Mouse (Mus musculus): ENCODE results near the gene AU040320. TPM values are rescaled to one million over a fixed set of nuclear protein-coding genes. Genes with fewer than 3 reads are reported as not detected.

Gene AU040320
- polyA plus RNA-seq, 1 experiment from 2014 or later: 37.0 TPM

DNA sequence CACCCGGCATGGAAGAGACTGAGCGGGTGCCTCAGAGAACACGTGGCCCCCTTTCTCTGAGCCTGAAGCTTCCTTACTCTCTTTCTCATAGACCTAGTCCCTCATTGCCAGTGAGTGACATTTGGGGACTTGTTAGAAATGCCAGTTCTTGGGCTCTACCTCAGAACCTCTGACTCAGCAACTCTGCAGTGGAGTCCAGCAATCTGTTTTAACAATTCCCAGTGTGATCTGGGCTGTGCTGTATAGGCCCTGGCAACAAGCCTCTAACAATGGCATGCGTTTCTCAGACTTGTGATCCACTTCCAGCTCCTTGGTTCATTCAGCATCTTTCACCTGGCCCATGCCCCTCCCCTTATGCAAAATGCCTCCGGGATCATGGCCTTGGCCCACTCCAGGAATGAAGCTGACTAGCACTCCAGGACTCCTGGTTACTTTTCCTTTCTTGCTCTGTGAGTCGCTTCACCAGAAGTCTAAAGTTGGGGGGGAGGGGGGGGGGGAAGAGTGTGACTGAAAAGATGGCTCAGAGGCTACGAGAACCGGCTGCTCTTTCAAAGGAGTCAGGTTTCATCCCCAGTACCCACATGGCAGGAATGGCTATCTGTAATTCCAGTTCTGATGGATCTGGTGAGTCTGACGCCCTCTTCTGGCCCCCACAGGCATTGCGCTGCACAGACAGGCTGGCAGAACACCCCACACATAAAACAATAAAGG is 13.2 kb upstream of the AU040320 start:
- ATAC-seq: no peak
- Histone ChIP-seq H3K4me1 (replicated peaks) (peaks cover 27% of the 10 kb centered on the region), H3K9me3 (no peaks in the 10 kb centered on the region), H3K36me3 (peaks cover 18% of the 10 kb centered on the region), H3K9ac (replicated peaks) (no peak overlapping the region), H3K27ac (no peak overlapping the region), H3K4me3 (replicated peaks) (no peak overlapping the region), H3K4me2 (replicated peaks) (no peak overlapping the region), H3K27me3 (peaks cover 96% of the 10 kb centered on the region)
- 15% methylated on average over 10 of the region's 10 CpGs for WGBS

DNA sequence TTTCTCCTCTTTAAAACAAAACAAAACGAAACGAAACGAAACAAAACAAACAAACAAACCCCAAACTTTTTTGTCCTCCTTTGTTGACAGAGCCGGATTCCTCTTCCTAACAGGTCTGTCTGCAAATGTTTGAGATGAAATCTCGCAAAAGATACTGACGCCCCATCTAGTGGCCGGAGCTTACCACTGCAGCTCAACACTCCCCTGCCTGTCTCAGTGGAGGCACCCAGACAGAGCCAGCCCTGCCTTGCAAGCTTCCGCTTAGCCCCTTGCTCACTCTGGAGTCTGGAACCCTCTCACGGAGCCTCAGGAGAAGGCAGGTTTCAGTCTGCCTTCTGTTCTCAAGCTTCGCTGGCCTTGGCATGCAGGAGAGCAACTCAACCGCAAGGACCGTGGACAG is 11.9 kb upstream of the AU040320 start:
- peak; percentile 41; the same call in 1 of the 2 replicates for ATAC-seq
- no peak overlapping the region for H3K9ac ChIP-seq (replicated peaks)
- H3K4me3 ChIP-seq (replicated peaks): no peak overlapping the region
- H3K27me3 ChIP-seq: peaks cover 85% of the 10 kb centered on the region
- H3K4me1 ChIP-seq (replicated peaks): peaks cover 18% of the 10 kb centered on the region
- H3K4me2 ChIP-seq (replicated peaks): no peak overlapping the region; the same call in 1 of the 2 replicates
- no peaks in the 10 kb centered on the region for H3K9me3 ChIP-seq
- H3K27ac ChIP-seq: no peak overlapping the region
- peaks cover 32% of the 10 kb centered on the region for H3K36me3 ChIP-seq
- WGBS: 6% methylated on average over 12 of the region's 12 CpGs

DNA sequence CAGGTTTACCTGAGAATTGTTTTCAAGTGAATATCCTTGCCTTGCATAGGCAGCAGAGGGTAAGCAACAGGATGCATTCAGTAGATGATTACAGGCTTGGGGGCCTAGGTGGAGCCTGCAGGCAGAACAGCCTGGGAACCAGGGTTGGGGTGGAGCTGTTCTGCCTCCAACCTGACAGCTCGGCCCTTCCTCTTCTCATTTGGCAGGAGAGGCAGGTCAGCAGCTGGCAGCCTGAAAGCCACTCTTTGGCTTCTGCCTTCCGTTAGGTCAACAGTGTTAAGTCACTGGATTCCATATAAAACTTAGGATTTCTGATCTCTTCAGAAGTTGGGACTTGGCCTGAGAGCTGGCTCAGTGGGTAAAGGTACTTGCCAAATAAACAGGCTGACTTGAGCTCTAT is 10.4 kb upstream of the AU040320 start:
- no peak overlapping the region for H3K4me3 ChIP-seq (replicated peaks)
- 53% methylated on average over 2 of the region's 2 CpGs for WGBS
- no peak for ATAC-seq
- H3K9ac ChIP-seq (replicated peaks): no peak overlapping the region
- H3K4me1 ChIP-seq (replicated peaks): peaks cover 18% of the 10 kb centered on the region
- no peaks in the 10 kb centered on the region for H3K9me3 ChIP-seq
- peaks cover 70% of the 10 kb centered on the region for H3K27me3 ChIP-seq
- no peak overlapping the region for H3K4me2 ChIP-seq (replicated peaks)
- H3K36me3 ChIP-seq: peaks cover 45% of the 10 kb centered on the region
- H3K27ac ChIP-seq: no peak overlapping the region

DNA sequence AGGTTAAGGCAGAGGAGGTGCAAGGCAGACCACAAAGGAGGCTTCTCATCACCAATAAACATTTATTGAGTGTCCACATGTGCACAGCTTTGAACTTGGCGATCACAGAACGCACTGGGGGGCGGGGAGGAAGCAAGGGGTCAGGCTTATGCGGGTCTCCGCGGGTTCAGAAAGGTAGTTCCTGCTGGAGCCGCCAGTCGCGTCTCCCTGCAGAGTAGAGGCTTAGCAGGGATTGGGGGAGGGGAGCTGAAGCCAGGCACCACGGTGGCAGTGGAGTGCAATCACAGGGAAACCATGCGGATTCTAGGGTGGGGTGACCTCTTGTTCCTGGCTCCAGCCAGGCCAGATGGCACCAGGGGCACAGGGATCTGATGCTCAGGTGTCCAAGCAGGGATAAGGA is 9.6 kb upstream of the AU040320 start:
- no peak for ATAC-seq
- Histone ChIP-seq H3K4me3 (replicated peaks) (no peak overlapping the region), H3K9me3 (no peaks in the 10 kb centered on the region), H3K27ac (no peak overlapping the region), H3K36me3 (peaks cover 52% of the 10 kb centered on the region), H3K4me2 (replicated peaks) (no peak overlapping the region), H3K27me3 (peaks cover 62% of the 10 kb centered on the region), H3K9ac (replicated peaks) (no peak overlapping the region), H3K4me1 (replicated peaks) (peaks cover 23% of the 10 kb centered on the region)
- 8% methylated on average over 11 of the region's 11 CpGs for WGBS

DNA sequence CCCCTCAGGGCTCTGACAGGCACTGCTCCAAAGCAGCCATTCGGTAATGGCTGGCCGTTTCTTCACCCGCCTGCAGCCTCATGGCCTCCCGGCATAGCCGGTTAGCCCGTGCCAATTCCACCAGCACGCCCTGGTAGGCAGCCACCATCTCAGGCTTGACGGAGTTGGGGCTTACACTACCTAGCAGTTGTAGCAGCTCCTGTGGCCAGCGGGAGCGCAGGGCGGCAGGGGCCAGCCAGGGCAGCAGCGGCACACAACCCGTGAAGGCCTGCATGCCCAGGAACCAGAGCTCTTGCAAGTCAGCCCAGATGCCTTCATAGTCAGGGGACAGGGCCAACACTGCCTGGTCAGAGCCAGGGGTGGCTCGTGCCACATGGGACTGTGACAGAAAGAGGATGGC is 8.5 kb upstream of the AU040320 start:
- H3K4me1 ChIP-seq (replicated peaks): peaks cover 34% of the 10 kb centered on the region

DNA sequence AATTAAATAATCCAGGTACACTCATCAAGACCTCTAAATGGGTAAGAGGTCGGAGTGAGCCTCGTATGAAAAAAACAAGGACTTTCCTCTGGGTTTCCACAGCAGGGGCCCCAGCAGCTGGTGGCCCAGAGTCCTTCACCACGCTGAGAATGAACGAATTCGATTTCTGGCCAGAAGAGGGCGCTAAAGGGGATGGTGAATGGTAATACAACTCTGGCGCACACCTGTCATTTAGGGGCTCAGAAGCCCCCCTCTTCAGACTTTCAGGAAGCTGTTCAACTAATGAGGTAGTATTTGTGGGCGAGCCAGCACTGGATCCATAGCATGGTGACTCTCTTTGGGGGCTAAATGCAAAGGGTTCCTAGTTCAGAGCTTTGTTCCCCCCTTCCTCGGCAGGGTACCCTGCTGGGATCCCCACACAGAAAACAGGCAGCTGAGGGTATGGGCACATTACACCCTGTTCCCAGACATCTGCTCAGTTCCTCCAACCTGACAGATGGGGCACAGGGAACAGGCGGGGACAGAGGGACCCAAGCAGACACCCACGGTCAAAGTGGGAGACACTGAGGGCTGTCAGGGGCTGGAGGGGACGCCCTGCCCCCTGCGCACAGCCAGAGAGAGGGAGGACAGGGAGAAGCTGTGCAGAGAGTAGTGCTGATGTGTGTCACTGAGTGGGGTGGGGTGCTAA is 7.7 kb upstream of the AU040320 start:
- ATAC-seq: 0 out of 2 replicates have a peak, but pooled peaks have one; percentile 18
- Histone ChIP-seq H3K27me3 (peaks cover 43% of the 10 kb centered on the region), H3K4me2 (replicated peaks) (no peak overlapping the region), H3K4me1 (replicated peaks) (peaks cover 42% of the 10 kb centered on the region), H3K4me3 (replicated peaks) (no peak overlapping the region), H3K9ac (replicated peaks) (no peak overlapping the region), H3K36me3 (peaks cover 70% of the 10 kb centered on the region), H3K27ac (no peak overlapping the region), H3K9me3 (no peaks in the 10 kb centered on the region)
- 39% methylated on average over 13 of the region's 13 CpGs for WGBS

More for the DNA sequence above, 8.5 kb upstream of the AU040320 start:
- no peak overlapping the region for H3K4me2 ChIP-seq (replicated peaks)
- 0 out of 2 replicates have a peak, but pooled peaks have one; percentile 32 for ATAC-seq
- H3K27me3 ChIP-seq: peaks cover 51% of the 10 kb centered on the region
- WGBS: 90% methylated on average over 14 of the region's 14 CpGs
- peaks cover 64% of the 10 kb centered on the region for H3K36me3 ChIP-seq
- no peaks in the 10 kb centered on the region for H3K9me3 ChIP-seq
- H3K27ac ChIP-seq: no peak overlapping the region
- H3K9ac ChIP-seq (replicated peaks): no peak overlapping the region
- no peak overlapping the region for H3K4me3 ChIP-seq (replicated peaks)

DNA sequence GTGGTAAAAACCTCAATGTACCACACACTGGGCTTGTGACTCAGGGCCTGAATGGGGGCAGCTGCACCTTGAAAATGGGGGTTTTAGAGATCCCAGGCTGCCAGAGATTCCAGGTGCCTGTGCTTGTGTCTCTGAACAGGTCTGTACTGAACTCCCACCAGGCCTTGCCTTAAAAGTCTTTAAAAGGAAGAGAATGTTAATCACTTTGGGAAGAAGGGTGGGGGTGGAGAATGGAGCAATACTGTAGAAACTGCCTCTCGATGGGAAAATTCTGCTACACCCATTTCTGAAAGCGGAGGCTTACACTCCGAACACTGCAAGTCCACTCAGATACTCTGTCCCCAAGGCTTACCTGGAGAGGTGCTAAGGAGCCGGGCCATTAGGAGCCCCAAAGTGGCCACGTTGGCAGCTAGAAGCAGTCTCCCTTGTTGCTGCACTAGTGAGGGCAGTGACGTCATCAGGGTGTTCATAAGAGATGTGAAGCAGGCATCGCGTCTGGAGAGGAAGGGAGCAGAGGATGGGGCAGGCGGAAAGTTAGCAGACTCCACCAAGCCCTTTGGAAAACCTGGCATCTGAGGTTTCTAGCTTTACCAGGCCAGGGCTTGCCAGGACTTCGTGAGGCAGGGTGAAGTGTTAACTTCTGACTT is 7.0 kb upstream of the AU040320 start:
- Histone ChIP-seq H3K27ac (no peak overlapping the region), H3K36me3 (peaks cover 70% of the 10 kb centered on the region)
- no peak for ATAC-seq

DNA sequence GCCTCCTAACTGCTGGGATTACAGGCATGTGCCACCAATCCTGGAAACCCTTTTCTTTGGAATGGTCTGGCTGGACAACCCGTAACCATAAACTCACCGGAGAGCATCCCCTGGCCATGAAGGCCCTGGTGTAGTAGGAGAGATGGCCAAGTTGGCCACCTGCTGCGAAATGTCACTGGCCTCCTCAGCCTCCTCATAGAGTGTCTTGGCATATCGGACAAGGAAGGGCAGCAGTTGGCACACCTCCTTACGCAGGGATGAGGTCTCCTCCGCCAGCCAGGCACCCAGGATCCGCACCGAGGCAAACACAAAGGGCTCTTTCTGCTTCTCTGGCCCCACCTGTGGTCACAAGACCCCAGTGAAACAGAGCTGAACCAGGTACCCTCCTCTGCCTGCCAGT is 5.0 kb upstream of the AU040320 start:
- 93% methylated on average over 8 of the region's 8 CpGs for WGBS
- H3K4me3 ChIP-seq (replicated peaks): no peak overlapping the region
- H3K36me3 ChIP-seq: peaks cover 70% of the 10 kb centered on the region
- peak overlapping the region; percentile 48; the same call in 1 of the 2 replicates for H3K9ac ChIP-seq (replicated peaks)
- ATAC-seq: no peak
- H3K4me1 ChIP-seq (replicated peaks): peaks cover 60% of the 10 kb centered on the region
- no peak overlapping the region for H3K27ac ChIP-seq
- peaks cover 20% of the 10 kb centered on the region for H3K27me3 ChIP-seq
- no peak overlapping the region for H3K4me2 ChIP-seq (replicated peaks)
- H3K9me3 ChIP-seq: no peaks in the 10 kb centered on the region

More for the DNA sequence above, 7.0 kb upstream of the AU040320 start:
- H3K4me1 ChIP-seq (replicated peaks): peaks cover 48% of the 10 kb centered on the region
- no peaks in the 10 kb centered on the region for H3K9me3 ChIP-seq
- peaks cover 38% of the 10 kb centered on the region for H3K27me3 ChIP-seq
- no peak overlapping the region for H3K9ac ChIP-seq (replicated peaks)
- no peak overlapping the region for H3K4me3 ChIP-seq (replicated peaks)
- no peak overlapping the region for H3K4me2 ChIP-seq (replicated peaks)
- 84% methylated on average over 10 of the region's 10 CpGs for WGBS

DNA sequence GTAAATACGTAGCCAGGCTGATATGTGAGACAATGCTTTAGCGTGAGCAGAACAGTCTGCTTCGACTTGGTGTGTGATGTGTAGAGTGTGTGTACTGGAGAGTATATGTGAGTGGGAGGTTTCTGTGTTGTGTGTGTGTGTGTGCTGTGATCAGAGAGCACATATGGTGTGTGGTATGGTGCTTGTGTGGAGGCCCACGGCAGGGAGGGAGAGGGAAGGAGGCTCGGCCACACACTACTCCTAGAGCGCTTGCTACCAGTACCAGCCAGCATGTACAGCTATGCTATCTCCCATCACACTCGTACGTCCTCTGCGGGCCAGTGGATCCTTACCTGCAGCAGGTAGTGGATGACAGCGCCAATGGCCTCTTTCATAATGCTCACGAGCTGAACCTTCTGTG is 3.8 kb upstream of the AU040320 start:
- H3K27me3 ChIP-seq: peaks cover 8% of the 10 kb centered on the region
- 0 out of 2 replicates have a peak overlapping the region, but pooled peaks have one; percentile 4 for H3K4me2 ChIP-seq (replicated peaks)
- no peak for ATAC-seq
- H3K36me3 ChIP-seq: peaks cover 58% of the 10 kb centered on the region
- no peak overlapping the region for H3K4me3 ChIP-seq (replicated peaks)
- peak overlapping the region; percentile 48 for H3K9ac ChIP-seq (replicated peaks)
- WGBS: 89% methylated on average over 11 of the region's 11 CpGs
- H3K27ac ChIP-seq: no peak overlapping the region
- peaks cover 53% of the 10 kb centered on the region for H3K4me1 ChIP-seq (replicated peaks)
- no peaks in the 10 kb centered on the region for H3K9me3 ChIP-seq

DNA sequence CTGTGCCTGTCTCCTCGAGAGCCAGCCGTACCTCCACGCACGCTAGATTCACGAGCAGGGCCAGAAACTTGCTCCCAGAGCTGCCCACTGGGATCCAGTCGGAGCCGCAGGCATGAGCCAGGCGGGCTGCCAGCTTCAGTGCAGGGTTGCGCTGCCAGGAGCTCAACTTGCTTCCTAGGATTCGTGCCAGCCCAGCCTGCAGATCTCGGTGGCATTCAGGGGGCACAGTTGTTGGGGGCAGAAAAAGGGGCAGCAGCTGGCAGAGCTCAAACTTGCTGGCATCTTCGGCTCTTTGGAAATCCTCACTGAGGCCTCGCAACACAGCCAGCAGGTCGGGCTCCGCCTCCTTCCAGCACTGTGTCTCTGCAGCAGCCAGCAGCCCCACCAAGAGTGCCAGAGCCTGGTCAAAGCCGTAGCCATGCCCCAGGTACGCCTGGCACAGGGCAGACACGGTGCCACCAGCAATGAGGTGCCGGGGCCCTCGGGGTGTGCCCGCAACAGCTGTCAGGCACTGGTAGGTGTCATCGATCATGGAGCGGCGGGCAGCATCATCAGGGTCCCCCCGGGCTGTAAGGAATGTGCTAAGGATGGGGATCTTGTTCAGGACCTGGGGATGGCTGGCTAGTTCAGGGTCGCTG is 3.2 kb upstream of the AU040320 start:
- no peaks in the 10 kb centered on the region for H3K9me3 ChIP-seq
- ATAC-seq: no peak
- no peak overlapping the region for H3K9ac ChIP-seq (replicated peaks)
- H3K27me3 ChIP-seq: peaks cover 2% of the 10 kb centered on the region; the same call in 1 of the 2 replicates
- H3K36me3 ChIP-seq: peaks cover 52% of the 10 kb centered on the region
- peaks cover 56% of the 10 kb centered on the region for H3K4me1 ChIP-seq (replicated peaks)
- no peak overlapping the region for H3K27ac ChIP-seq
- H3K4me2 ChIP-seq (replicated peaks): no peak overlapping the region; the same call in 1 of the 2 replicates
- H3K4me3 ChIP-seq (replicated peaks): no peak overlapping the region; the same call in 1 of the 2 replicates
- 90% methylated on average over 26 of the region's 26 CpGs for WGBS

DNA sequence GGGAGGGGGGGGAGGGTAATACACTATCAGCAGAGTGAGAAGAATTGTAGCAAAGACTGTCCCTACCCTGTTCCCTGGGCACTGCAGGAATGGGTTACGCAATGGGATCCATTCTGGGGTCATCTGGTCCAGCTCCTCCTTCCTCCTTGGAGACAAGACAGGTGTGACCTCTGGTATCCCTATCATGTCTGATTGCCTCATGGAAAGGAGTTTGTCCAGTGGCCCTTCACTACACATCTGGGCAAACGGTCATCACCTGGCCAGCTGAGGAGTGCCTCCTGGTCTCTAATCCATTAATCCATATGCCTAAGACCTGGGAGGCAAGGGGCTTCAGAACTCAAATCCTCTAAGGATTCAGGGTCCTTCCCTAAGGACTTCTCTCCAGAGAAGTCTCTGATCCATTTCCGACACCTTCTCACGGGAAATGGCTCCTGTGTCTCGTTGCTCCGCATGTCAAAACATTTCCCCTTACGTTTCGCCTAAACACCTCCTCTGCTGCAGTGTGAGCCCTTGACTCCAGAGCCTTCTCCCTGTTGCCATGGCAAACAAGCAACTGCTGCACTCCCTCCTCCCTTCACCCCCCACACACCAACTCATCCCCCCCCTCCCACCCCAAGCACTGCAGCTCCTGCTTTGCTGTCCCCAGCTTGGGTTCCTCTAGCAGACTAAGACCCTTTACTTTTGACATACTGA is 2.3 kb upstream of the AU040320 start:
- Histone ChIP-seq H3K4me3 (replicated peaks) (peak overlapping the region; percentile 85; the same call in 1 of the 2 replicates), H3K4me2 (replicated peaks) (peak overlapping the region; percentile 99), H3K36me3 (peaks cover 43% of the 10 kb centered on the region), H3K27me3 (no peaks in the 10 kb centered on the region), H3K9me3 (no peaks in the 10 kb centered on the region), H3K4me1 (replicated peaks) (peaks cover 59% of the 10 kb centered on the region), H3K27ac (no peak overlapping the region), H3K9ac (replicated peaks) (peak overlapping the region; percentile 92; the same call in 1 of the 2 replicates)
- no peak for ATAC-seq
- WGBS: 66% methylated on average over 8 of the region's 8 CpGs

Data from midbrain, embryonic 13.5 days (tissue).